Mouse (Mus musculus): ENCODE data around the gene Fcgr3.
"Not testable (repeated sequence)": the region's sequence is repeated elsewhere in the genome, so short reads cannot be mapped to it uniquely, and the experiment has no call there.

Gene Fcgr3

DNA sequence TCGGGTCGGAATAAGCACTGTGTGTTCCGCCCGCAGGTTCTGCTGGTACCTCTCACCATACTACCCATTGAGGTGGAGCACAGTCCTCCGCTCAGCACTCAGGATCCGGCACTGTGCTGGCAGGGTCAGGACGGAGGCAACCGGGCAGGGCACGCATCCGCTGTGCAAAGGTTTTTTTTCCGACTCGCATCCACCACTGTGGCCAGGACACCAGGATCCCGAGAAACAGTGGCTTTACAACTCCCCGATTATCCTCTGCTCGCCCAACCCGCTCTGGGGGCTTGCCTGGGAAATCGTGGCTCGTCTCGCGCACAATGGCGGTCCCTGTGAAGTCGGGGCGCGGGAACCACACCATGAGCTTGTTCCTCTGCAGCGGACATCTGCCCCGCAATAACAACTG, 21.0 kb upstream of the Fcgr3 start:
- no peak for DNase-seq (ENCODE audit: low read depth, low spot score)

DNA sequence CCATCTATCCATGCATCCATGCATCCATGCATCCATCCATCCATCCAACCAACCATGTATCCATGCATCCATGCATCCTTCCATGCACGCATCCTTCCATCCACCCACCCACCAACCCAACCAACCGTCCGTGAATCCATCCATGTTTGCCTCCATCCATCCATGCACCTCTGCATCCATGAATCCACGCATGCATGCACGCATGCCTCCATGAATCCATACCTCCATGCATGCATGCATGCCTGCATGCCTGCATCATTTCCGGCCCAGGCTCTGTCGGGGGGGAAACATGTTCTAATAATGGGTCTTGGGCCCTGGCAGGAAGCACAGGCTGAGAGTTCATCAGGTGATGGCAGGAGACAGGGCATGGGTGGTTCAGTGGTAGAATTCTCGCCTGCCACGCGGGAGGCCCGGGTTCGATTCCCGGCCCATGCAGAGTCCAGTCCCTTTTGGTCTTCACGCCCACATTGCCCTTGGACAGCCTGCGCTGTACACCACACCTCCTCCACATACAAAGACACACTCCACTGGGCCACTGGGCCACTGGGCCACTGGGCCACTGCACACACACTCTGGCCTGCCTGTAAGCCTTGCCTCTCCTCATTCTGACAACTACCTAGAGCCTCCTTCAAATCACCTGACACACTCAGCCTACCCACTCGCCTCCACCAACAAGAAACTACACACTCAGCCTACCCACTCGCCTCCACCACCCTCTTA, 16.9 kb upstream of the Fcgr3 start:
- DNase-seq (ENCODE audit: low read depth, low spot score) = not testable (repeated sequence)

DNA sequence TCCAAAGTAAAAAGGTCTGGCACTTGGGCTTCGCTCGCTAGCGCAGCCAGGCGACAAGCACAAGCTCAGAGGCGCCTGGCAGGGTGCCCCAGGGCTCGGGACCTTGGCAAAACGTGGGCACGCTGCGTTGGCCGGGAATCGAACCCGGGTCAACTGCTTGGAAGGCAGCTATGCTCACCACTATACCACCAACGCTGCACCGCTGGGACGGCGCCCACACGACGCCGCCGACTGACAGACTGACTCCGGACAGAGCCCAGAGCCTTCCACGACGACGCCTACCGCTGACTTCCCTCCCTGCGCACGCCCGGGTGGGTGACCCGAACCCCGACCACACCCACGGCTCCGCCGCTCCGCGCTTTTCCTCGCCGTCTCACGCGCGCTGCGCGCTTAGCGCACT, 15.1 kb upstream of the Fcgr3 start:
- DNase-seq (ENCODE audit: low read depth, low spot score) = not testable (repeated sequence)

DNA sequence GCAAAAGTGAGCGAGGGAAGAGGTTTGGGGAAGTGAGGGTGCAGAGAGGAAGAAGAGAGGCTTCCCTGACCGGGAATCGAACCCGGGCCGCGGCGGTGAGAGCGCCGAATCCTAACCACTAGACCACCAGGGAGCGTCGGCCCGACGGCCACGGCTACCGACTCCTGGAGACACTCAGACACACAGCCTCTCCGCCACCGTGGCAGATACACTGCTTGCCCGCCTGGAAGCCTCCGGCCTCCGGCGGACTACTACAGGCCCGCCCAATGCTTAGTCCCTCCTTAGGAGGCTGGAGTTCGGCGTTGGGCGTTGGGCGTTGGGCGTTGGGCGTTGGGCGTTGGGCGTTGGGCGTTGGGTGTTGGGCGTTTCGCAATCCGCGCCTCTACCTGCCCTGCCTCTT, 14.6 kb upstream of the Fcgr3 start:
- DNase-seq (ENCODE audit: low read depth, low spot score) = not testable (repeated sequence)

DNA sequence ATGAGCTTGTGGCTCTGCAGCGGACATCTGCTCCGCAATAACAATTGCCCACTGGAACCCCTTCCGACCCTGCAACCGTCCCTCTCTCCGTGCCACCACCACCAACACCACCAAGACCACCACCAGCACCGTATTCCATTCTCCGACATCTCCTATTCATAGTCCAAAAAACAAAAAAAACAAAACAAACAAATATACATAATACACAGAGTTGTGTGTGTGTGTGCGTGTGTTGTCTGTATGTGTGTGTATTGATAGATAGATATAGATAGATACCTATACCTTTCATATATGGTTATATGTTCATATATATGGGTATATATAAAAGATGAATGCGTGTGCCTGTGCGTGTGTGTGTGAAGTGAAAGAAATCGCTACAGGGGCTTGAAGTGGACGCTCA, 13.7 kb upstream of the Fcgr3 start:
- DNase-seq (ENCODE audit: low read depth, low spot score) = not testable (repeated sequence)

DNA sequence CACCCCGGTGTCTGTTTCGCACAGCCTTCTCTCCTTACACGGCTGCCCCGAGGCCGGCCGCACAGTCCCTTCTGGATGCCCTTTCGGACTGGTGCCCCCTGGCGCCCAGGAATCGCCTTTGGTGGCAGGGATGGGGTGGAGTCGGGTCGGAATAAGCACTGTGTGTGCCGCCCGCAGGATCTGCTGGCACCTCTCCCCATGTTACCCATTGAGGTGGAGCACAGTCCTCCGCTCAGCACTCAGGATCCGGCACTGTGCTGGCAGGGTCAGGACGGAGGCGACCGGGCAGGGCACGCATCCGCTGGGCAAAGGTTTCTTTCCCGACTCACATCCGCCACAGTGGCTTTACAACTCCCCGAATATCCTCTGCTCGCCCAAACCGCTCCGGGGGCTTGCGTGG, 13.2 kb upstream of the Fcgr3 start:
- DNase-seq (ENCODE audit: low read depth, low spot score) = not testable (repeated sequence)

DNA sequence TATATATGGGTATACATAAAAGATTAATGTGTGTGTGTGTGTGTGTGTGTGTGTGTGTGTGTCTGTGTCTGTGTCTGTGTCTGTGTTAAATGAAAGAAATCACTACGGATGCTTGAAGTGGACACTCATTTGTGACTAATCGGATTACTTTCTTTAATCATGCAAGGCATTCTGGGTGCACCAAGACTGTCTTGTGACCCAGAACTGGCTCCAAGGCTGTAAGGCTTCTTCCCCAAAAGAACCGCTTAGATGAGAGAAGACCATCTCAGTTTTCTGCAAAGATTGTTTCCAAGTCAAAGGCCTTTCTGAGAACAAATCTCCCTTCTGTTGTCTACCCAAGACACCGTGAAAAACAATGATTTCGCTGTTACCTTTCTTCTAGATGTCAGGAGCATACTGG, 12.5 kb upstream of the Fcgr3 start:
- DNase-seq (ENCODE audit: low read depth, low spot score) = not testable (repeated sequence)

DNA sequence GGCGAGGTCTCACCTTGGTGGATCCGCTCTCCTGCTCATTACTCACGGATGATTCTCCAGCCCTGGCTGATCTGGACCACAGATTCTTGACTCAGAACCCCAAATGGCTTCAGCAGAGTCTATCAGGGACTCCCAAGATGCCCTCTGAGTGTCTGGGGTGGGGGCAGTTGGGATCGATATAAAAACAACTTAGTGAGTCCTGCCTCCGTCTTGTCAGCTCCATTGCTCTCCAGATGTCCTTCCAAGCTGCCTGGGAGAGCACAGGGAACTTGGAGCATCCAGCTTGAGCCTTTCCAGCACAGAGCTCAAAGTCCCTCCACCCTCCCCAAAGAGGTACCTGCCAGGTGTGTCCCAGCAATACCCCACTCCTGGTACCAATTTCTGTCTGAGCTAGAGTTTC, 11.4 kb upstream of the Fcgr3 start:
- not testable (repeated sequence) for DNase-seq (ENCODE audit: low read depth, low spot score)

DNA sequence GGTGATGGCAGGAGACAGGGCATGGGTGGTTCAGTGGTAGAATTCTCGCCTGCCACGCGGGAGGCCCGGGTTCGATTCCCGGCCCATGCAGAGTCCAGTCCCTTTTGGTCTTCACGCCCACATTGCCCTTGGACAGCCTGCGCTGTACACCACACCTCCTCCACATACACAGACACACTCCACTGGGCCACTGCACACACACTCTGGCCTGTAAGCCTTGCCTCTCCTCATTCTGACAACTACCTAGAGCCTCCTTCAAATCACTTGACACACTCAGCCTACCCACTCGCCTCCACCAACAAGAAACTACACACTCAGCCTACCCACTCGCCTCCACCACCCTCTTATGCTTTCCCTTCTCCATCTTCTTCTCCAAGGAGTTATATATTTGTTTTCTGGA, 9.5 kb upstream of the Fcgr3 start:
- DNase-seq (ENCODE audit: low read depth, low spot score) = not testable (repeated sequence)

DNA sequence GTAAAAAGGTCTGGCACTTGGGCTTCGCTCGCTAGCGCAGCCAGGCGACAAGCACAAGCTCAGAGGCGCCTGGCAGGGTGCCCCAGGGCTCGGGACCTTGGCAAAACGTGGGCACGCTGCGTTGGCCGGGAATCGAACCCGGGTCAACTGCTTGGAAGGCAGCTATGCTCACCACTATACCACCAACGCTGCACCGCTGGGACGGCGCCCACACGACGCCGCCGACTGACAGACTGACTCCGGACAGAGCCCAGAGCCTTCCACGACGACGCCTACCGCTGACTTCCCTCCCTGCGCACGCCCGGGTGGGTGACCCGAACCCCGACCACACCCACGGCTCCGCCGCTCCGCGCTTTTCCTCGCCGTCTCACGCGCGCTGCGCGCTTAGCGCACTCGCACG, 7.5 kb upstream of the Fcgr3 start:
- not testable (repeated sequence) for DNase-seq (ENCODE audit: low read depth, low spot score)

DNA sequence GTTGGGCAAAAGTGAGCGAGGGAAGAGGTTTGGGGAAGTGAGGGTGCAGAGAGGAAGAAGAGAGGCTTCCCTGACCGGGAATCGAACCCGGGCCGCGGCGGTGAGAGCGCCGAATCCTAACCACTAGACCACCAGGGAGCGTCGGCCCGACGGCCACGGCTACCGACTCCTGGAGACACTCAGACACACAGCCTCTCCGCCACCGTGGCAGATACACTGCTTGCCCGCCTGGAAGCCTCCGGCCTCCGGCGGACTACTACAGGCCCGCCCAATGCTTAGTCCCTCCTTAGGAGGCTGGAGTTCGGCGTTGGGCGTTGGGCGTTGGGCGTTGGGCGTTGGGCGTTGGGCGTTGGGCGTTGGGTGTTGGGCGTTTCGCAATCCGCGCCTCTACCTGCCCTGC, 7.0 kb upstream of the Fcgr3 start:
- not testable (repeated sequence) for DNase-seq (ENCODE audit: low read depth, low spot score)

DNA sequence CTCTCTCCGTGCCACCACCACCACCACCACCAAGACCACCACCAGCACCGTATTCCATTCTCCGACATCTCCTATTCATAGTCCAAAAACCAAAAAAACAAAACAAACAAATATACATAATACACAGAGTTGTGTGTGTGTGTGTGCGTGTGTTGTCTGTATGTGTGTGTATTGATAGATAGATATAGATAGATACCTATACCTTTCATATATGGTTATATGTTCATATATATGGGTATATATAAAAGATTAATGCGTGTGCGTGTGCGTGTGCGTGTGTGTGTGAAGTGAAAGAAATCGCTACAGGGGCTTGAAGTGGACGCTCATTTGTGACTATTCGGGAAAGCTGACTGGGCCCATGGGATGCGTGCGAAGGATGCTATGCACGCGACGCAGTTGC, 6.1 kb upstream of the Fcgr3 start:
- DNase-seq (ENCODE audit: low read depth, low spot score) = not testable (repeated sequence)

DNA sequence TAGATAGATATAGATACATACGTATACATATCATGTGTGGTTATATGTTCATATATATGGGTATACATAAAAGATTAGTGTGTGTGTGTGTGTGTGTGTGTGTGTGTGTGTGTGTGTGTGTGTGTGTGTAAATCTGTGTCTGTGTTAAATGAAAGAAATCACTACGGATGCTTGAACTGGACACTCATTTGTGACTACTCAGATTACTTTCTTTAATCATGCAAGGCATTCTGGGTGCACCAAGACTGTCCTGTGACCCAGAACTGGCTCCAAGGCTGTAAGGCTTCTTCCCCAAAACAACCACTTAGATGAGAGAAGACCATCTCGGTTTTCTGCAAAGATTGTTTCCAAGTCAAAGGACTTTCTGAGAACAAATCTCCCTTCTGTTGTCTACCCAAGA, 4.8 kb upstream of the Fcgr3 start:
- not testable (repeated sequence) for DNase-seq (ENCODE audit: low read depth, low spot score)

DNA sequence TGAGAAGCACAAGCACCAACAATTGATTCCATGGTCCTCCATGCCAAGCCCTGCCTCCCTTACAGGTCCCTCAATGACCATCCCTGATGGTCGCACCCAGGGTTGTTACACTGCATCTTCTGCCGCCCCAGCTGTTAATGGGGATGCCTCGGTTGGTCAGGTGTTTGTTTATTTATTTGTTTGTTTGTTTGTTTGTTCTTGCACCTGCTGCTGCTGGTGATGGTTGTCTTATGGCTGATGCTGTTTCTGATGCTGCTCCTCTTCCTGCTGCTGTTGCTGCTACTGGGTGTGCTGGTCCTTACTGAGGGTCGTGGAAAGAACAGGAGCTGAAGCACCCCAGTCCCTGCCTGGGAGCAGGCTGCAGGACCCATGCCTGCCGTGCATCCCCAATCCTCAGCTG, 3.2 kb upstream of the Fcgr3 start:
- not testable (repeated sequence) for DNase-seq (ENCODE audit: low read depth, low spot score)

DNA sequence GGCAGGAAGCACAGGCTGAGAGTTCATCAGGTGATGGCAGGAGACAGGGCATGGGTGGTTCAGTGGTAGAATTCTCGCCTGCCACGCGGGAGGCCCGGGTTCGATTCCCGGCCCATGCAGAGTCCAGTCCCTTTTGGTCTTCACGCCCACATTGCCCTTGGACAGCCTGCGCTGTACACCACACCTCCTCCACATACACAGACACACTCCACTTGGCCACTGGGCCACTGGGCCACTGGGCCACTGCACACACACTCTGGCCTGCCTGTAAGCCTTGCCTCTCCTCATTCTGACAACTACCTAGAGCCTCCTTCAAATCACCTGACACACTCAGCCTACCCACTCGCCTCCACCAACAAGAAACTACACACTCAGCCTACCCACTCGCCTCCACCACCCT, 1.8 kb upstream of the Fcgr3 start:
- DNase-seq (ENCODE audit: low read depth, low spot score) = not testable (repeated sequence)

DNA sequence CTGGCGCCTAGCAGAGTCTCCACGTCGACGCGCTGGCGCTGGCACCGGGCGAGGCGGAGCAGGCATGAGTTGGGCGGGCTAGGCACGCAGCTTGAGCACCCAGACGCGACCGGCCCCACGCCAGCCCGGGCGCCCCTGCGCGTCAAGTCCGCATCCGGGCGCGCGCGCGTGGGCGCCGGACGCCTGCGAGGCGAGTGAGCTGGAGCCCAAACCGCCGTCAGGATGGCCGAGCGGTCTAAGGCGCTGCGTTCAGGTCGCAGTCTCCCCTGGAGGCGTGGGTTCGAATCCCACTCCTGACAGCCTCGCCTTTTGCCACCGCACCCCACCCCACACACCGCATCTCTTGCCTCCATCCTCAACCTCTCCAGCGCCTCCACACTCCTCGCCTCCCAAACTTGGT, 1.0 kb upstream of the Fcgr3 start:
- not testable (repeated sequence) for DNase-seq (ENCODE audit: low read depth, low spot score)

DNA sequence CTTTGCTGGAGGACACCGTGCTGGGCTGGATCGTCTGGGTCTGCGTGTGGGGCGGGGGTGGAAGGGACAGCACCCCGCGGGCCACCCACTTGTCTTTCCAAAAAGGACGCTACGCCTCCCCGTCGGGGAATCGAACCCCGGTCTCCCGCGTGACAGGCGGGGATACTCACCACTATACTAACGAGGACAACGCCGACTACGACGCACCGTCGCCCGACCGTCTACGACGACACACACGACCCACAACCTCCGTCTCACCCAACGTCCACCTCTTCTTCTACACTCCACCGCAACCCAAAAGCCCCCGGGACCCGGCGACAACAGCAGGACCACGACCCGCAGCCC, 480 bp upstream of the Fcgr3 start:
- not testable (repeated sequence) for DNase-seq (ENCODE audit: low read depth, low spot score)

DNA sequence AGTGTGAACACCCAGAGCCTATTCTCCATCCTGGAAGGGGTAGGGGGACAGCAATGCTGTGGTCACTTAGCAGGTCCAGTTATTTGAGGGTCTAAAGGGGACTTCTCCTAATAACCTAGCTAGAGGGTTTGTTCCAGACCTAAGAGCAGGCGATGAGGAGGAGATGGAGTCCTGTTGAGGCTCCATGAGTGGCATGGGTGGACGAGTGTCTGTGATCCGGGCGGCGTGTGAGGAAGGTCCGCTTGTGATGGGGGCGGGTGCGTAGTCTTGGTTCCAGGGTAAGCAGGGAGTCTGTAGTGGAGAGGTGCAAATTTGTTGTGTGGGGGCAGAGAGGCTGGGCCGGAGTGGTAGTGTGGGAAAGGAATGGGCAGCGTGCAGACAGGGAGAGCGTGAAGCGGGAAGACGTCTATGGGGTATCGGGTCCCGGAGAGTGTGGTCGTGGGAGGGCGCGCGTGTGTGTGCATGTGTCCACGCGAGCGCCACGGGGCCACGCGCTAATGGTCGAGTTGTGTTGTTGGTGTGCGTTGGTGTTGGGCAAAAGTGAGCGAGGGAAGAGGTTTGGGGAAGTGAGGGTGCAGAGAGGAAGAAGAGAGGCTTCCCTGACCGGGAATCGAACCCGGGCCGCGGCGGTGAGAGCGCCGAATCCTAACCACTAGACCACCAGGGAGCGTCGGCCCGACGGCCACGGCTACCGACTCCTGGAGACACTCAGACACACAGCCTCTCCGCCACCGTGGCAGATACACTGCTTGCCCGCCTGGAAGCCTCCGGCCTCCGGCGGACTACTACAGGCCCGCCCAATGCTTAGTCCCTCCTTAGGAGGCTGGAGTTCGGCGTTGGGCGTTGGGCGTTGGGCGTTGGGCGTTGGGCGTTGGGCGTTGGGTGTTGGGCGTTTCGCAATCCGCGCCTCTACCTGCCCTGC, 905 bp downstream of the Fcgr3 start:
- DNase-seq (ENCODE audit: low read depth, low spot score) = not testable (repeated sequence)

DNA sequence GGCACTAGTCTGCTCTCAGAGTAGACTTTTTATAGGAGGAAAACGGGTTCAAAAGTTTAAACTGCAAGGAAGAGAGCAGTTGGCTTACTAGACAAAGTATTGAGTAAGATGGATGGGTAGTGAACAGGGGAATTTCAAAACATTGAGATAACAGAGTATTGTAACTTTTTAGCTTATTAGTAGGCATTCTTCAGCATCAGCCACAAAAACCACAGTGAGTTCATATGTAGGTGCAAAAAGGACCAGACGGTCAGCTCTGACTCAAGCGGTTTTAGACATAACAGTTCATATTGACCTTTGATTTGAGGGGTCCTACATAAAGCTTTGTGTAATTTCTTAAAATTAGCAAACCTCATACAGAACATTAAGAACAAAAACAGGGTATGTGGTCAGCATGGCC, 3.2 kb downstream of the Fcgr3 start:
- no peak for DNase-seq (ENCODE audit: low read depth, low spot score)

DNA sequence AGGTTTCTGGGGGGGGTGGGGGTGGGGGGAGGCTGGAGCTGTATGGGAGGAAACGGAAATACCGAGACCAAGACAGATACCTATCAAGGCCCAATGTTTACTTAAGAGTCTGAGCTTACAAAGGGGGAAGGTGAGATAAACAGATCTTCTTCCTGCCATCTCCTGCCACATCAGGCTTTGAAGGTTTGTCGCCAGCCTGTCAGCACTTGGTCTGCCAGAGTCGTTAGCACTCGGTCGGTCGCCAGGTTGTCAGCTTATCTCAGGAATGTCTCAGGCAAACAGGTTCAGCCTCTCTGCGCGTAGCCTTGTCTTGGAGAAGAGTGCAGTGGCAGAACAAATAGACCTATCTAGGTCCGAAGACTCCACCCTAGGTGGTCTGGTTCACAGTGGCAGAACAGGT, 4.3 kb downstream of the Fcgr3 start:
- no peak for DNase-seq (ENCODE audit: low read depth, low spot score)

DNA sequence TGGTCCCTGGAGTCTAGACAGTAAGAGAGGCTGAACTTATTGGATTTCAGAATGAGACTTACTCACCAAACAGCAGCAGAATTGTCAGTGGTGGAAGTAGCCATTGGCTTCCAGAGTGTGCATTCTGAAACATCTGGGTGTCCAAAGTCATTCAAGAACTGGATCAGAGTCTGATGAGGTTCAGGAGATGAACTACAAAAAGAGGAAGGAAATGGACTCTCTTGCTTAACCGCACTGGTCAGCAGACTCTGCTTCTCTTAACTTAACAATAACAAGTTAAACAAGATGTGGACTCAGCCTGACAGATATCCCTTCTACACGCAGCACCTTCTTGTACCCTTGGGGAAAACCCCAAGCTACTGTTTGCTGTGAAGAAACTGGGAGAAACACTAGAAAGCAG, 5.5 kb downstream of the Fcgr3 start:
- DNase-seq (ENCODE audit: low read depth, low spot score) = no peak

DNA sequence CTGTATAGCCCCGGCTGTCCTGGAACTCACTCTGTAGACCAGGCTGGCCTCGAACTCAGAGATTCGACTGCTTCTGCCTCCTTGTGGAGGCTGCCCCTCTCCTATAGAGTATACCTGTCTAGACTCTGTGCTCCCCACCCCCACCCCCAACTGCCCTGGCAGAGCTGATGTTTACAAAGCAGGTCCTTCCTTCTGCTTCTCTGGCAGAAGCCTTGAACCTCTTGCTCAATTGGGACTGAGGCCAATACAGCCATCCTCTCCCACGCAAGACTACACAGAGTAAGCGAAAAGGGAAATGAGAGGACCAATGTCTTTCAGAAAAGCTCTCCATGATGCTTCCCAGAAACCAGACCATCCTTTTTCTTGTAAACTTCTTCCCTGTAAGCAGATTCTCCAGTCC, 7.5 kb downstream of the Fcgr3 start:
- no peak for DNase-seq (ENCODE audit: low read depth, low spot score)

DNA sequence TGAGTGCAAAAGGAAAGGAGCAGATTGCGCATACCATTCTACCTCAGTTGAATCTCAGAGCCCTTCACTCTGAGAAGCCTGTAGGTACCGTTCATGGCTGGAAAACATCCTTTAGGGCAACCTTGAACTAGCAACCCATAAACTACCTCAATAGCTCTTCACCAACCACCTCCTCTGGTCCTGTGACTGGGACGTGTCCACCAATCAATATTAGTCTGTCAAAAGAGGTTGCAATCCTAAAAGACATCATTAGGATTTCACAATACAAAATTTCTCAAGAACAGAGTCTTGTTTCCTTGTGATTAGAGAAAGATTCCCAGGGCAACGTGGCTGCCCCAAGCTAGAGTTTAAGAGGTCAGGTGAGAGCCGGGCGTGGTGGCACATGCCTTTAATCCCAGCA, 11.4 kb downstream of the Fcgr3 start:
- DNase-seq (ENCODE audit: low read depth, low spot score) = no peak

Data from c-Kit-negative CD71-positive TER-119-positive erythroid progenitor cells, embryonic 14.5 days (primary cell).